Mouse (Mus musculus) intestine, embryonic 14.5 days (tissue): ENCODE measurements around the gene Tmem59. TPM values are rescaled to one million over a fixed set of nuclear protein-coding genes. Genes with fewer than 3 reads are reported as not detected.
A peak's percentile ranks its signal among the peaks of the same experiment; 100 is the strongest.

ENCODE experiments used
- ATAC-seq: fragments of 200-750 bp; cut with Nextera tagmentation; replicated peaks from 2 replicates; pipeline ENCODE4 v1.8.0; 2017; ENCODE audit warnings: low read depth, moderate number of reproducible peaks, moderate TSS enrichment, moderate library complexity; ENCODE audit not compliant: low FRiP score, low TSS enrichment
- DNase-seq: peaks from one replicate; pipeline ENCODE4 v3.0.0-alpha.2; 2018; ENCODE audit warnings: low spot score
- H3K27ac ChIP-seq: fragments of 300-500 bp; sonication (generic); 2 replicates; pipeline ENCODE4 v1.5.1; 2014; ENCODE audit warnings: low read depth, mild to moderate bottlenecking, control low read depth
- H3K27me3 ChIP-seq: fragments of 300-500 bp; sonication (generic); replicated peaks from 2 replicates; pipeline ENCODE4 v1.6.1; 2014; ENCODE audit warnings: low read length, control low read depth; ENCODE audit not compliant: control insufficient read depth, insufficient read depth
- H3K36me3 ChIP-seq: fragments of 300-500 bp; sonication (generic); 2 replicates; pipeline ENCODE4 v1.6.1; 2014; ENCODE audit warnings: low read length, control low read depth; ENCODE audit not compliant: control insufficient read depth, insufficient read depth
- H3K4me1 ChIP-seq: fragments of 300-500 bp; sonication (generic); replicated peaks from 2 replicates; pipeline ENCODE4 v1.6.1; 2014; ENCODE audit warnings: low read length, control low read depth, mixed read lengths; ENCODE audit not compliant: control insufficient read depth, insufficient read depth
- H3K4me2 ChIP-seq: fragments of 300-500 bp; sonication (generic); 2 replicates; pipeline ENCODE4 v1.6.1; 2014; ENCODE audit warnings: low read length
- H3K4me3 ChIP-seq: fragments of 300-500 bp; sonication (generic); 2 replicates; pipeline ENCODE4 v1.5.1; 2014; ENCODE audit warnings: low read depth, low read length, control low read depth, mixed read lengths
- H3K9ac ChIP-seq: fragments of 300-500 bp; sonication (generic); 2 replicates; pipeline ENCODE4 v1.6.1; 2014; ENCODE audit warnings: mild to moderate bottlenecking, low read length
- H3K9me3 ChIP-seq: fragments of 300-500 bp; sonication (generic); 2 replicates; pipeline ENCODE4 v1.6.1; 2016; ENCODE audit warnings: low read length, control low read depth; ENCODE audit not compliant: control insufficient read depth
- WGBS: fragments of 180-500 bp; shearing (Covaris S2); extraction: QIAGEN DNeasy Blood & Tissue Kit; methylation state at CpG from one replicate; pipeline ENCODE4 v1.1.7; 2014; 5-methylcytosine and 5-hydroxymethylcytosine counted together
- polyA plus RNA-seq: library from polyadenylated mRNA; unstranded; fragments of >200 nt; fragmentation: Nextera tagmentation; extraction: Ambion mirVana; gene quantifications from 2 replicates; pipeline ENCODE4 v1.2.1, GENCODE M21; 2014

Tmem59 gene
- 346 and 367 TPM in 2 replicates for polyA plus RNA-seq

- peaks cover 22% of the 10 kb centered on the region for H3K4me1 ChIP-seq
- peak within 1 kb of the TSS; percentile 75 for H3K4me2 ChIP-seq
- under 1% methylated on average over 49 of the region's 49 CpGs for whole genome bisulfite sequencing
- peak within 1 kb of the TSS; percentile 85 for H3K9ac ChIP-seq
- H3K36me3 ChIP-seq: peaks cover 19% of the 10 kb centered on the region
- peak within 1 kb of the TSS; percentile 97 for H3K27ac ChIP-seq
- no peaks in the 10 kb centered on the region for H3K27me3 ChIP-seq
- ATAC-seq (peak; percentile 92), DNase-seq (peak; percentile 99)
- no peaks in the 10 kb centered on the region for H3K9me3 ChIP-seq
- peak within 1 kb of the TSS; percentile 97 for H3K4me3 ChIP-seq
Observed at GRCm38 (mm10) chr4:107178182-107178829, at the start of gene Tmem59. Tmem59 (plus strand) TSS chr4:107178399.

GRCm38 (mm10) chr4:107129373-107129772 lies 48.8 kb upstream of the Tmem59 start:
- Histone ChIP-seq H3K27ac (no peak overlapping the region), H3K4me1 (peaks cover 21% of the 10 kb centered on the region; the same call in 1 of the 2 replicates), H3K27me3 (no peaks in the 10 kb centered on the region), H3K4me2 (no peak overlapping the region), H3K9ac (no peak overlapping the region), H3K36me3 (no peaks in the 10 kb centered on the region), H3K9me3 (no peaks in the 10 kb centered on the region), H3K4me3 (no peak overlapping the region)
- 76% methylated on average over 8 of the region's 8 CpGs for whole genome bisulfite sequencing
- DNase-seq (no peak), ATAC-seq (no peak)

GRCm38 (mm10) chr4:107130534-107130933 lies 47.7 kb upstream of the Tmem59 start:
- Histone ChIP-seq H3K9me3 (no peaks in the 10 kb centered on the region), H3K36me3 (no peaks in the 10 kb centered on the region), H3K9ac (no peak overlapping the region), H3K4me2 (no peak overlapping the region), H3K4me3 (no peak overlapping the region), H3K27me3 (no peaks in the 10 kb centered on the region), H3K4me1 (peaks cover 24% of the 10 kb centered on the region; the same call in 1 of the 2 replicates), H3K27ac (no peak overlapping the region)
- DNase-seq (no peak), ATAC-seq (no peak)
- WGBS: 22% methylated on average over 9 of the region's 9 CpGs

GRCm38 (mm10) chr4:107134891-107135290 lies 43.3 kb upstream of the Tmem59 start:
- 72% methylated on average over 3 of the region's 3 CpGs for WGBS
- no peak overlapping the region for H3K27ac ChIP-seq
- no peaks in the 10 kb centered on the region for H3K27me3 ChIP-seq
- ATAC-seq: no peak
- no peak overlapping the region for H3K9ac ChIP-seq
- H3K36me3 ChIP-seq: peaks cover 7% of the 10 kb centered on the region
- H3K4me2 ChIP-seq: no peak overlapping the region
- H3K4me3 ChIP-seq: no peak overlapping the region
- DNase-seq: no peak
- H3K9me3 ChIP-seq: no peaks in the 10 kb centered on the region
- H3K4me1 ChIP-seq: peaks cover 12% of the 10 kb centered on the region

- Histone ChIP-seq H3K4me1 (peaks cover 14% of the 10 kb centered on the region), H3K36me3 (peaks cover 7% of the 10 kb centered on the region), H3K27me3 (no peaks in the 10 kb centered on the region), H3K27ac (no peak overlapping the region), H3K9ac (no peak overlapping the region), H3K9me3 (no peaks in the 10 kb centered on the region), H3K4me3 (no peak overlapping the region), H3K4me2 (no peak overlapping the region)
- no peak for ATAC-seq
- 72% methylated on average over 5 of the region's 5 CpGs for WGBS
- DNase-seq: no peak
Observed at GRCm38 (mm10) chr4:107135663-107136062, 42.5 kb upstream of the Tmem59 start.

GRCm38 (mm10) chr4:107136531-107136930 lies 41.7 kb upstream of the Tmem59 start:
- H3K36me3 ChIP-seq: peaks cover 7% of the 10 kb centered on the region
- no peak overlapping the region for H3K4me2 ChIP-seq
- H3K9ac ChIP-seq: no peak overlapping the region
- H3K9me3 ChIP-seq: no peaks in the 10 kb centered on the region
- no peak for DNase-seq
- no peak for ATAC-seq
- 62% methylated on average over 3 of the region's 3 CpGs for WGBS
- no peak overlapping the region for H3K4me3 ChIP-seq
- no peak overlapping the region for H3K27ac ChIP-seq
- peaks cover 13% of the 10 kb centered on the region for H3K4me1 ChIP-seq
- no peaks in the 10 kb centered on the region for H3K27me3 ChIP-seq

- Histone ChIP-seq H3K9me3 (no peaks in the 10 kb centered on the region), H3K36me3 (peaks cover 7% of the 10 kb centered on the region), H3K4me2 (no peak overlapping the region), H3K4me1 (peaks cover 13% of the 10 kb centered on the region), H3K4me3 (no peak overlapping the region), H3K27me3 (no peaks in the 10 kb centered on the region), H3K9ac (no peak overlapping the region), H3K27ac (no peak overlapping the region; the same call in 1 of the 2 replicates)
- 58% methylated on average over 37 of the region's 37 CpGs for WGBS
- no peak for ATAC-seq
- no peak for DNase-seq
Observed at GRCm38 (mm10) chr4:107138948-107139835, 39.0 kb upstream of the Tmem59 start.

GRCm38 (mm10) chr4:107139836-107140631 lies 38.2 kb upstream of the Tmem59 start:
- H3K27ac ChIP-seq: peak overlapping the region; percentile 64
- WGBS: 22% methylated on average over 13 of the region's 13 CpGs

More at GRCm38 (mm10) chr4:107139836-107140631, 38.2 kb upstream of the Tmem59 start:
- Histone ChIP-seq H3K4me3 (no peak overlapping the region), H3K4me2 (no peak overlapping the region), H3K4me1 (peaks cover 13% of the 10 kb centered on the region), H3K9ac (no peak overlapping the region), H3K9me3 (no peaks in the 10 kb centered on the region), H3K36me3 (peaks cover 7% of the 10 kb centered on the region), H3K27me3 (no peaks in the 10 kb centered on the region)
- ATAC-seq: peak; percentile 53; the same call in 1 of the 2 replicates
- DNase-seq: peak; percentile 67
